Mouse (Mus musculus) liver, embryonic 11.5 days (tissue): ENCODE data around the gene Zfp771. TPM values are rescaled to one million over a fixed set of nuclear protein-coding genes. Genes with fewer than 3 reads are reported as not detected.

Experiments used
- ATAC-seq: fragments of 200-750 bp; cut with Nextera tagmentation; replicated peaks from 2 replicates; pipeline ENCODE4 v1.8.0; 2017; ENCODE audit warnings: moderate number of reproducible peaks, mild to moderate bottlenecking, moderate TSS enrichment, moderate library complexity; ENCODE audit not compliant: low FRiP score
- DNase-seq: peaks from one replicate; pipeline ENCODE4 v3.0.0-alpha.2; 2017; ENCODE audit warnings: low spot score
- H3K27ac ChIP-seq: fragments of 300-500 bp; sonication (generic); 2 replicates; pipeline ENCODE4 v1.5.1; 2014; ENCODE audit warnings: mild to moderate bottlenecking, low read depth, low read length, control low read depth
- H3K27me3 ChIP-seq: fragments of 300-500 bp; sonication (generic); replicated peaks from 2 replicates; pipeline ENCODE4 v1.6.1; 2014; ENCODE audit warnings: low read length, mixed read lengths; ENCODE audit not compliant: control insufficient read depth, insufficient read depth
- H3K36me3 ChIP-seq: fragments of 300-500 bp; sonication (generic); 2 replicates; pipeline ENCODE4 v1.6.1; 2014; ENCODE audit warnings: mild to moderate bottlenecking, low read length, moderate library complexity, mixed read lengths; ENCODE audit not compliant: control insufficient read depth, insufficient read depth
- H3K4me1 ChIP-seq: fragments of 300-500 bp; sonication (generic); replicated peaks from 2 replicates; pipeline ENCODE4 v1.6.1; 2014; ENCODE audit warnings: low read length, mixed read lengths; ENCODE audit not compliant: control insufficient read depth, insufficient read depth
- H3K4me2 ChIP-seq: fragments of 300-500 bp; sonication (generic); 2 replicates; pipeline ENCODE4 v1.6.1; 2014; ENCODE audit warnings: mild to moderate bottlenecking, control low read depth, moderate library complexity
- H3K4me3 ChIP-seq: fragments of 300-500 bp; sonication (generic); 2 replicates; pipeline ENCODE4 v1.5.1; 2014; ENCODE audit warnings: low read depth, low read length, control low read depth
- H3K9ac ChIP-seq: fragments of 300-500 bp; sonication (generic); 2 replicates; pipeline ENCODE4 v1.6.1; 2014; ENCODE audit warnings: low read depth, low read length, control low read depth
- H3K9me3 ChIP-seq: fragments of 300-500 bp; sonication (generic); 2 replicates; pipeline ENCODE4 v1.6.1; 2016; ENCODE audit warnings: low read length, inconsistent platforms, mixed read lengths; ENCODE audit not compliant: control insufficient read depth
- WGBS: fragments of 180-500 bp; shearing (Covaris S2); extraction: QIAGEN DNeasy Blood & Tissue Kit; methylation state at CpG from one replicate; pipeline ENCODE4 v1.1.7; 2014; 5-methylcytosine and 5-hydroxymethylcytosine counted together
- polyA plus RNA-seq: library from polyadenylated mRNA; unstranded; fragments of >200 nt; fragmentation: Nextera tagmentation; extraction: Ambion mirVana; gene quantifications from 2 replicates; pipeline ENCODE4 v1.2.1, GENCODE M21; 2014

The Zfp771 gene
- polyA plus RNA-seq, 1 experiment from 2014 or later, result 45.9 TPM

GRCm38 (mm10) chr7:127255008-127255407, 10.9 kb downstream of the Zfp771 start:
- DNase-seq (no peak), ATAC-seq (no peak)
- Histone ChIP-seq H3K9me3 (no peaks in the 10 kb centered on the region), H3K36me3 (peaks cover 13% of the 10 kb centered on the region), H3K4me2 (peak overlapping the region; percentile 87), H3K27ac (peak overlapping the region; percentile 88), H3K27me3 (no peaks in the 10 kb centered on the region), H3K4me1 (peaks cover 37% of the 10 kb centered on the region), H3K9ac (peak overlapping the region; percentile 75), H3K4me3 (peak overlapping the region; percentile 49)
- WGBS, result 18% methylated on average over 4 of the region's 4 CpGs

- 69% methylated on average over 2 of the region's 2 CpGs for WGBS
- Histone ChIP-seq H3K36me3 (peaks cover 13% of the 10 kb centered on the region), H3K9me3 (no peaks in the 10 kb centered on the region), H3K4me2 (no peak overlapping the region), H3K4me1 (peaks cover 37% of the 10 kb centered on the region), H3K4me3 (no peak overlapping the region), H3K27me3 (no peaks in the 10 kb centered on the region), H3K27ac (peak overlapping the region; percentile 34; the same call in 1 of the 2 replicates), H3K9ac (no peak overlapping the region)
- DNase-seq (no peak), ATAC-seq (no peak)
These were observed 11.9 kb downstream of the Zfp771 start for GRCm38 (mm10) chr7:127255965-127256364.

GRCm38 (mm10) chr7:127256518-127256917, 12.4 kb downstream of the Zfp771 start:
- Histone ChIP-seq H3K27ac (no peak overlapping the region), H3K4me3 (no peak overlapping the region), H3K36me3 (peaks cover 13% of the 10 kb centered on the region), H3K9me3 (no peaks in the 10 kb centered on the region), H3K9ac (no peak overlapping the region), H3K4me1 (peaks cover 43% of the 10 kb centered on the region), H3K27me3 (no peaks in the 10 kb centered on the region), H3K4me2 (no peak overlapping the region)
- no peak for ATAC-seq
- 81% methylated on average over 5 of the region's 5 CpGs for WGBS
- no peak for DNase-seq

- H3K27ac ChIP-seq, result no peak overlapping the region
- H3K9me3 ChIP-seq, result no peaks in the 10 kb centered on the region; the same call in 1 of the 2 replicates
- peak overlapping the region; percentile 74 for H3K4me3 ChIP-seq
- H3K4me2 ChIP-seq, result peak overlapping the region; percentile 82
- no peak for ATAC-seq
- peaks cover 13% of the 10 kb centered on the region for H3K36me3 ChIP-seq
- 68% methylated on average over 8 of the region's 8 CpGs for WGBS
- no peaks in the 10 kb centered on the region for H3K27me3 ChIP-seq
- peak overlapping the region; percentile 76 for H3K9ac ChIP-seq
- DNase-seq, result no peak
- H3K4me1 ChIP-seq, result peaks cover 42% of the 10 kb centered on the region
These were observed 15.3 kb downstream of the Zfp771 start for GRCm38 (mm10) chr7:127259186-127259905.

- peaks cover 13% of the 10 kb centered on the region for H3K36me3 ChIP-seq
- H3K27ac ChIP-seq, result peak within 1 kb of the TSS; percentile 54; the same call in 1 of the 2 replicates
- H3K27me3 ChIP-seq, result no peaks in the 10 kb centered on the region
- peak; percentile 95 for DNase-seq
- peak within 1 kb of the TSS; percentile 76 for H3K9ac ChIP-seq
- H3K4me1 ChIP-seq, result peaks cover 32% of the 10 kb centered on the region
- H3K4me2 ChIP-seq, result peak within 1 kb of the TSS; percentile 82
- ATAC-seq, result peak; percentile 94
- WGBS, result under 1% methylated on average over 50 of the region's 50 CpGs
- H3K9me3 ChIP-seq, result no peaks in the 10 kb centered on the region; the same call in 1 of the 2 replicates
- peak within 1 kb of the TSS; percentile 74 for H3K4me3 ChIP-seq
These were observed 16.4 kb downstream of the Zfp771 start, which contains the start of gene Dctpp1 for GRCm38 (mm10) chr7:127260309-127261111. Gene Dctpp1, minus strand, starts transcription at chr7:127260709.

GRCm38 (mm10) chr7:127262218-127262961, 18.3 kb downstream of the Zfp771 start:
- Histone ChIP-seq H3K9me3 (no peaks in the 10 kb centered on the region; the same call in 1 of the 2 replicates), H3K4me1 (peaks cover 23% of the 10 kb centered on the region), H3K9ac (no peak overlapping the region), H3K27ac (0 out of 2 replicates have a peak overlapping the region, but pooled peaks have one; percentile 14), H3K4me3 (no peak overlapping the region), H3K36me3 (peaks cover 4% of the 10 kb centered on the region; the same call in 1 of the 2 replicates), H3K4me2 (no peak overlapping the region), H3K27me3 (no peaks in the 10 kb centered on the region)
- DNase-seq (no peak), ATAC-seq (0 out of 2 replicates have a peak, but pooled peaks have one; percentile 27)
- WGBS, result 65% methylated on average over 10 of the region's 10 CpGs

- H3K9ac ChIP-seq, result no peak overlapping the region
- DNase-seq (no peak), ATAC-seq (no peak)
- no peaks in the 10 kb centered on the region for H3K36me3 ChIP-seq
- no peak overlapping the region for H3K27ac ChIP-seq
- WGBS, result 95% methylated on average over 3 of the region's 3 CpGs
- peaks cover 22% of the 10 kb centered on the region for H3K4me1 ChIP-seq
- H3K4me3 ChIP-seq, result no peak overlapping the region
- H3K9me3 ChIP-seq, result no peaks in the 10 kb centered on the region; the same call in 1 of the 2 replicates
- no peaks in the 10 kb centered on the region for H3K27me3 ChIP-seq
- H3K4me2 ChIP-seq, result no peak overlapping the region
These were observed 19.5 kb downstream of the Zfp771 start for GRCm38 (mm10) chr7:127263526-127263925.

- peaks cover 21% of the 10 kb centered on the region for H3K36me3 ChIP-seq
- no peak overlapping the region for H3K4me3 ChIP-seq
- 68% methylated on average over 2 of the region's 2 CpGs for WGBS
- no peak overlapping the region for H3K9ac ChIP-seq
- no peaks in the 10 kb centered on the region for H3K27me3 ChIP-seq
- no peak overlapping the region for H3K4me2 ChIP-seq
- ATAC-seq (no peak), DNase-seq (no peak)
- H3K27ac ChIP-seq, result no peak overlapping the region
- H3K9me3 ChIP-seq, result no peaks in the 10 kb centered on the region
- H3K4me1 ChIP-seq, result peaks cover 31% of the 10 kb centered on the region
These were observed 26.2 kb downstream of the Zfp771 start for GRCm38 (mm10) chr7:127270256-127270655.
